Mouse (Mus musculus) right cerebral cortex, adult 2 months (tissue): ENCODE measurements around the gene Tert.
A peak's percentile ranks its signal among the peaks of the same experiment; 100 is the strongest.

Experiments used
- DNase-seq, 2 experiments: peaks; one replicate each; pipeline ENCODE4 v3.0.0; 2021 to 2022; ENCODE audit warnings: low spot score in 2 of 2

Tert gene

GRCm38 (mm10) chr13:73626745-73627549, at the start of gene Tert:
Gene Tert (plus strand): TSS chr13:73626911.
- peak; percentile 42 to 44 for DNase-seq

DNA sequence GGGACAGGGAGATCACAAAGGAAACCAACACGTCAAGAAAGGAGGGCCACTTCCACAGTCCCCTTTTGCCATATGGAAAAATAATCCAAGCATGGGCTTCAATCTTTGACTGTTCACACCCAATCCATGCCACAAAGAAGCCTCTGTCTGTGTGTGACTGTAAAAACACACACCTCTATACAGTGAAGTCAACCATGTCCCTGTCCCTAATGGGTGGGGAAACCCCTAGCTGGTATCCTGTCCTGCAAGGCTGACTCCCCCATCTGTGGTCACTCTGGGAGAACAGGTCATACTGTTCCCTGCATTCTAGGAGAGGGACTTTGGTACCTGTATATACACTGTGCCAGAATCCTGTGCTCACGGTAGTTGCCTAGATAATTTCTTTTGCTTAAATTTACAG, 49.4 kb upstream of the Tert start:
- DNase-seq = no peak

GRCm38 (mm10) chr13:73591488-73591887, 35.2 kb upstream of the Tert start:
- DNase-seq = no peak

GRCm38 (mm10) chr13:73592546-73592945, 34.2 kb upstream of the Tert start:
- no peak for DNase-seq

- DNase-seq = no peak
Measured at GRCm38 (mm10) chr13:73596276-73596675, 30.4 kb upstream of the Tert start.

- DNase-seq = no peak
Measured at GRCm38 (mm10) chr13:73600217-73600616, 26.5 kb upstream of the Tert start.

DNA sequence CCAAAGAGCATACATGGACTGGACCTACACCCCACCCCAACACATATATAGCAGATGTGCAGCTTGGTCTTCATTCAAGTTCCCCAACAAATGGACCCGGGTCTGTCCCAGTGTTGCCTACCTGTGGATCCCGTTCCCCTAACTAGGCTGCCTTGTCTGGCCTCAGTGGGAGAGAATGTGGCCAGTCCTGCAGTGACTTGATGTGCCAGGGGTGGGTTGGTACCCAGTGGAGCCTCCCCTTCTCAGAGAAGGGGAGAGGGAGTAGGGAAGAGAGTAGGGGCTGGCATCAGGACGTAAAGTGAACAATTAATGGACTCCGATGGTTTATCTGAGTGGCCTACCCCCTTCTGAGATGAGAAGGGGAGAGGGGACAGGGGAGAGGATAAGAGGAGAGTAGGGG, 23.7 kb upstream of the Tert start:
- no peak for DNase-seq

- DNase-seq = peak; percentile 99
Measured at GRCm38 (mm10) chr13:73603522-73604155, 23.1 kb upstream of the Tert start, which contains the start of gene Clptm1l. Gene Clptm1l (plus strand): TSS chr13:73604006.

DNA sequence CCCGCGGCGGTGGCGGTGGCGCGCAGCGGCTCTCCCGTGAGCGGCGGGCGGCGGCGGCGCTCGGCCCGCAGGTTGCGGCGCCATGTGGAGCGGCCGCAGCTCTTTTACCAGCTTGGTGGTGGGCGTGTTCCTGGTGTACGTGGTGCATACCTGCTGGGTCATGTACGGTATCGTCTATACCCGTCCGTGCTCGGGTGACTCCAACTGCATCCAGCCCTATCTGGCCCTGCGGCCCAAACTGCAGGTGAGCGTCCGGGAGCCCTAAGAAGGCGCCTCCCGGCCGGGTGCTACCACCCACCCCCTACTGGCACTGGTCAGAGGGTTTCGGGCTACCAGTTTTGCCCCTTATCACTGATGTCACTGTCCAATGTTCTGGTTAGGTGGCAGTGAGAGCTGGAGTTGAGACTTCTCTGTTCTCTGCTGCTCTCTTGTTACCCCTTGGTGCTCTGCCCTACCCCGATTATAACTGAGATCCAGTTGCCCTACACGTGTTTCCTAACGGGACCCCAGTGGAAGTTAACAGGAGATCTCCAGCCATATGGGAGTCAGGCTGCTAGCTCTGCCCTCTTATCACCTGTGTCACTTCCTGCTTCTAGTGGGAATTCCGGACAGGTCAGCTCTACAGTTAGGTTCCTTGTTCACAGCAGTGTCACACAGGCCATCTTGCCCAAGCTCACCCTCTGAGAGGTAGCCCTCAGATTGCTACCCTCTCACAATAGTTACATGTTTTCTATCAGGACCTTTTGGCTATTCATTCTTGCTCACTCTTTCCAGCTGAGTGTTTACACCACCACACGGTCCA, 22.4 kb upstream of the Tert start:
- no peak for DNase-seq

GRCm38 (mm10) chr13:73618406-73618805, 8.3 kb upstream of the Tert start:
- DNase-seq = no peak

GRCm38 (mm10) chr13:73620637-73621036, 6.1 kb upstream of the Tert start:
- no peak for DNase-seq

GRCm38 (mm10) chr13:73626410-73626744, 334 bp upstream of the Tert start:
- no peak for DNase-seq

- no peak for DNase-seq
Measured at GRCm38 (mm10) chr13:73628586-73629113, 1.9 kb downstream of the Tert start.

GRCm38 (mm10) chr13:73631837-73632236, 5.1 kb downstream of the Tert start:
- no peak for DNase-seq

- DNase-seq = no peak
Measured at GRCm38 (mm10) chr13:73637826-73638225, 11.1 kb downstream of the Tert start.

DNA sequence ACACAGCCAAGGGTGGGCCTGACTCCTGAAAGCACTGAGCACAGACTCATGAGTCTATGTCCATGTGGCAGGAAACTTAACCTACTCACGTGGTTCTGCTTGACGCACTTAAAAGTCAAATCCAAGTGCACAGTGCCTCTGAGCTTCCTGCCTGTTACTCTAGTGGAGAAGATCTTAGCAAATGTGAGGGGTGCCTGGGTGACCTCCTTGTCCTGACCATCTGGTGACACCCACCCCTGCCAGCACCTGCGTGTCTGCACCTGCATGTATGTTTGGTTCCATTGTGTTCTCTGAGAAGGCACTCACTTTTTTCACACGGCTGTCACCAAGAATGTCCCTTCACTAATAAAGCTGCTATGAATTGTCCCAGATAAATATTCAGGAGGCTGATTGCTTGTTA, 14.6 kb downstream of the Tert start:
- no peak for DNase-seq

GRCm38 (mm10) chr13:73646397-73647087, 19.8 kb downstream of the Tert start:
- peak; percentile 64 to 67 for DNase-seq

DNA sequence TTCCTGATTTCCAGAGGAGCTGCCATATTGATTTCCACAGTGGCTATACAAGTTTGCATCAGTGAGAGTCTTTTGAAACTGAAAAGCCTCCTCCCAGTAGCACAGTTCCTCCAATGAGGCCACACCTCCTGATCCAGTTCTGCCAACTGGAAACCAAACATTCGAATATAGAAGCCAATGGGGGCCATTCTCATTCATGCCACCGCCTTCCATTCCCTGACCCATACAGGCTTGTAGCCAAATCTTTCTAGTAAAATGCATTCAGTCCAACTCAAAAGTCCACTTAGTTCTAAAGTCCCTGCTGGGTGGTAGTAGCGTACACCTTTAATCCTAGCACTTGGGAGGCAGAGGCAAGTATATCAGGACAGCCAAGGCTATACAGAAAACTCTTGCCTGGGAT, 26.6 kb downstream of the Tert start:
- DNase-seq = no peak

DNA sequence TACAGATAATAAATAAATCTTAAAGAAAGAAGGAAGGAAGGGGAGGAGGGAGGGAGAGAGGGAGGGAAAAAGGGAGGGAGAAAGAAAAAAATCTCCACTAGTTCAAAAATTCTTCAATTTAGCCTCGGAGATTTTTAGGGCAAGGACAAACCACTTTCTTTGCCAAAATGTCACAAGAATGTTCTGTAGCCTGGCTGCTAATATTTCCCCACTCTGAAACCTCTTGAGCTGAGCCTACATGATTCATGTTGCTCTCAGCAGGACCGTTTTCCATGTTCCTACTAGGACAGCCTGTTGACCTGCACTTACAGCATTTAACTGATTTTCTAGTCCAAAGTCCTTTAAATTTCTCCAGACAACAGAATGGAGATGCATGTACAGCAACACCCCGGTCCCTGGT, 28.3 kb downstream of the Tert start:
- no peak for DNase-seq

DNA sequence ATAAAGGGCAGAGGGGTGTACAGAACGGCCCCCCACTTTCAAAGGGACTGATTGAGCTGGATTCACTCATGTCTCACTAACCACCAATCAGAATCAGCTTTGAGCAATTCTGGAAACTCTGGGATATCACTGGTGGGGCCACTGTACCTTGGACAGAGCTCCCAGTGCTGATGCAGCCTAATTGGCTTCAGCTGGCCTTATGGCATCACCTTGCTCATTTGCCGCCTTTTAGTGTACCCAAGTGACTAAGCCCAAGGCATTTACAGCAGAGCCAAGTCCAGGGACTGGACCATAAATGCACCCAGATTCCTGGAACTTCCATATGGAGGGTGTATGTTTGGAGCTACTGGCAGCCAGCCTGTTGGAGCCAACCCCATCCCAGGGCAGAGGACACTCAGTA, 32.2 kb downstream of the Tert start:
- no peak for DNase-seq

- DNase-seq = no peak
Measured at GRCm38 (mm10) chr13:73660163-73660695, 33.5 kb downstream of the Tert start.
